Mouse (Mus musculus) kidney, adult 2 months (tissue): ENCODE data around the gene Bmp2k.

Source experiments
- CTCF ChIP-seq: fragments of 200-500 bp; conservative IDR thresholded peaks from 2 replicates; pipeline ENCODE4 v1.5.1; 2011; ENCODE audit warnings: low read depth, mild to moderate bottlenecking, control low read depth, low read length, moderate library complexity, mixed read lengths; ENCODE audit not compliant: insufficient read depth, insufficient read length
- POLR2A ChIP-seq: fragments of 200-500 bp; IDR thresholded peaks from one replicate; pipeline ENCODE4 v1.6.1; 2011; ENCODE audit warnings: low read depth, low read length, control low read depth

DNA sequence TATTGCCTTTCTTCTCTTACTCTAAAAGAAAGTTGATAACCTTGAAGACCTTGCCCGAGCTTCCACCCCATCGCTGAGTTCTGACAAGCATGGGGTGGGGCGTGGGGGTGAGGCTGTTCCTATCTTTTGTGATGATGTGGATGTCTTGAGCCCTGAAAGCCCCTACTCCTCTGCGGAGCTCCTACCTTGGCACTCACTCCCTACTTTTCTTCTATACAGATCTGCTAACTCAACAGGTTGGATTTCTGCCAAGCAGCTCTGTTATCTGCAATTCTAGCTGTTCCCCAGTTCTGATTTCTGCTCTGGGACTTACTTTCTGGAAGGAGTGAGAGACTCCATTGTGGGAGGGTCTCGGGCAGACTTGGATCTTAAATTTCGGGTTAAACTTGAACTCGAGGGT, 14.3 kb upstream of the Bmp2k start:
- TF ChIP-seq CTCF = no peak
- no peak for TF ChIP-seq POLR2A
